10 mouse cellular contexts compared by ENCODE assay signal in the genomic region with DNA sequence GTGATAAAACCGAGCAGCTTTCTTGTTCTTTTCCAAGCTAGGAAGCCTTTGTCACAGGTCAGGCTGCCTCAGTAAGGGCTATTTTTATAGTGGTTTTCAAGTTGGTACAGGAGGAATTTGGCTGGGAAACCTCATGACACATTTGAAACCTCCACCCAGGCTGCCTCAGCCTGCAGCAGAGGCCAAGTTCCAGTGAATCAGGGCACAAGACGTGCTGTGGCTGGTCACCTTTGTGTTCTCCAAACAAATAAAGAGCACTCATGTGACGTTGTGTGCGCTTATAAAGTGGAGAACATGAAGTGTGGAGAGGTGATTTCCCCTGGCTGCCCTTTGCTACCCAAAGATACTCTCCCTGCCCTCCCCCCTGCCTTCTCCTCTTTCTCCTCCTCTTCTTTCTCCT. TPM values are rescaled to one million over a fixed set of nuclear protein-coding genes. Genes with fewer than 3 reads are reported as not detected.
DNase-seq lines count a peak whose midpoint lies in the region; ATAC-seq lines count a peak whose summit lies in the region.
"Had no signal": no experiment of that assay in that cellular context is flagged by ENCODE, and none has a peak within 500 bp of the region (broad histone marks: within the 10 kb centered on the region; RNA-seq: fewer than 3 reads in every experiment).

No protein-coding gene starts in this region.

- no peaks in the 10 kb centered on the region for H3K36me3 ChIP-seq in liver, embryonic 15.5 days (replicated peaks)
- H3K36me3 ChIP-seq in forebrain, embryonic 12.5 days (replicated peaks), result no peaks in the 10 kb centered on the region
- H3K36me3 ChIP-seq: embryonic facial prominence, embryonic 13.5 days; neural tube, embryonic 12.5 days had no signal

- ATAC-seq in liver, embryonic 15.5 days (ENCODE audit: insufficient read depth), result peak; percentile 56
- ATAC-seq in forebrain, embryonic 12.5 days (ENCODE audit: low FRiP score), result no peak

- DNase-seq in gastrocnemius, adult 18-20 months (ENCODE audit: low spot score), result peak; percentile 89
- no peak for DNase-seq in gastrocnemius, postnatal 4 days (ENCODE audit: low spot score in 2 of 2)
- DNase-seq in heart, adult 8-10 months (ENCODE audit: low spot score), result peak; percentile 83
- DNase-seq in T-cell, adult 2 months (ENCODE audit: low spot score), result no peak
- DNase-seq in right cerebral cortex, adult 2 months (ENCODE audit: low spot score in 2 of 2), result no peak

- WGBS in liver, embryonic 15.5 days (ENCODE audit: insufficient replicate concordance), result 32% methylated on average over 4 of the region's 4 CpGs
- WGBS in forebrain, embryonic 12.5 days, result 45% methylated on average over 4 of the region's 4 CpGs

- peaks cover 12% of the 10 kb centered on the region for H3K4me1 ChIP-seq in brown adipose tissue, adult 24 weeks (ENCODE audit: control insufficient read depth, insufficient read depth, insufficient read length, low read length)
- H3K4me1 ChIP-seq in liver, embryonic 15.5 days (replicated peaks), result peaks cover 16% of the 10 kb centered on the region
- H3K4me1 ChIP-seq in forebrain, embryonic 12.5 days, result peaks cover 5% of the 10 kb centered on the region; the same call in 1 of the 2 replicates

- H3K9me3 ChIP-seq in liver, embryonic 15.5 days (replicated peaks), result no peaks in the 10 kb centered on the region
- H3K9me3 ChIP-seq in forebrain, embryonic 12.5 days, result no peaks in the 10 kb centered on the region
- H3K9me3 ChIP-seq: embryonic facial prominence, embryonic 13.5 days; neural tube, embryonic 12.5 days had no signal

- no peaks in the 10 kb centered on the region for H3K27me3 ChIP-seq in liver, embryonic 15.5 days
- no peaks in the 10 kb centered on the region for H3K27me3 ChIP-seq in forebrain, embryonic 12.5 days
- H3K27me3 ChIP-seq: embryonic facial prominence, embryonic 13.5 days; neural tube, embryonic 12.5 days had no signal

- H3K4me2 ChIP-seq in liver, embryonic 15.5 days, result peak overlapping the region; percentile 3; the same call in 1 of the 2 replicates
- no peak overlapping the region for H3K4me2 ChIP-seq in forebrain, embryonic 12.5 days
- H3K4me2 ChIP-seq: embryonic facial prominence, embryonic 13.5 days; neural tube, embryonic 12.5 days had no signal

- H3K9ac ChIP-seq in liver, embryonic 15.5 days, result no peak overlapping the region
- H3K9ac ChIP-seq in forebrain, embryonic 12.5 days, result no peak overlapping the region
- H3K9ac ChIP-seq: embryonic facial prominence, embryonic 13.5 days; neural tube, embryonic 12.5 days had no signal

- no peak overlapping the region for H3K4me3 ChIP-seq in brown adipose tissue, adult 24 weeks (ENCODE audit: insufficient read depth, low read depth, low read length)
- H3K4me3 ChIP-seq in liver, embryonic 15.5 days (replicated peaks), result no peak overlapping the region
- H3K4me3 ChIP-seq in forebrain, embryonic 12.5 days (replicated peaks), result no peak overlapping the region
- H3K4me3 ChIP-seq: embryonic facial prominence, embryonic 13.5 days; neural tube, embryonic 12.5 days had no signal

- H3K27ac ChIP-seq in brown adipose tissue, adult 24 weeks (replicated peaks; ENCODE audit: low read depth, low read length), result peak overlapping the region; percentile 78; the same call in 1 of the 2 replicates
- peak overlapping the region; percentile 41; the same call in 1 of the 2 replicates for H3K27ac ChIP-seq in liver, embryonic 15.5 days (replicated peaks)
- H3K27ac ChIP-seq in forebrain, embryonic 12.5 days, result no peak overlapping the region
- H3K27ac ChIP-seq: embryonic facial prominence, embryonic 13.5 days; neural tube, embryonic 12.5 days had no signal

RNA-seq across cellular contexts. Expression of a gene that starts 8.9 kb away (rescaled TPM):
- 10 to 100 TPM; 19.5 to 23.6 TPM for total RNA-seq in gastrocnemius, adult 18-20 months (2021)
- total RNA-seq in gastrocnemius, postnatal 4 days (2021), result 10 to 100 TPM; 48.3 to 52.7 TPM
- 7.3 and 14.5 TPM in 2 replicates for polyA plus RNA-seq in brown adipose tissue, adult 24 weeks (2012; ENCODE audit: insufficient read depth, insufficient read length, missing spikeins)
- total RNA-seq in heart, adult 8-10 months (2022), result 10 to 100 TPM; 28.8 to 35.6 (median 30.2) TPM
- 6.0 and 7.3 TPM in 2 replicates for polyA plus RNA-seq in liver, embryonic 15.5 days (2015; fragmentation: Nextera tagmentation; extraction: Ambion mirVana)
- 23.4 and 24.2 TPM in 2 replicates for polyA plus RNA-seq in forebrain, embryonic 12.5 days (2016; fragmentation: Nextera tagmentation; extraction: Ambion mirVana)

Comparison
In these comparisons a context has a peak if more than half of its experiments do, and no peak if none do; other contexts are left out.
1. DNase-seq: peak in gastrocnemius, adult 18-20 months (single experiment) and heart, adult 8-10 months (single experiment); none in gastrocnemius, postnatal 4 days (0 of 2), T-cell, adult 2 months (single experiment) and right cerebral cortex, adult 2 months (0 of 2).